Mouse (Mus musculus) heart, postnatal 0 days (tissue): Measurements from ENCODE around the gene Oaf.

Experiments used
- CTCF ChIP-seq: IDR thresholded peaks from 2 replicates; pipeline ENCODE4 v1.5.1; 2016; ENCODE audit warnings: antibody characterized with exemption, control low read depth, low read depth
- EP300 ChIP-seq: IDR thresholded peaks from 2 replicates; pipeline ENCODE4 v1.6.1; 2016; ENCODE audit warnings: antibody characterized with exemption, low read depth

DNA sequence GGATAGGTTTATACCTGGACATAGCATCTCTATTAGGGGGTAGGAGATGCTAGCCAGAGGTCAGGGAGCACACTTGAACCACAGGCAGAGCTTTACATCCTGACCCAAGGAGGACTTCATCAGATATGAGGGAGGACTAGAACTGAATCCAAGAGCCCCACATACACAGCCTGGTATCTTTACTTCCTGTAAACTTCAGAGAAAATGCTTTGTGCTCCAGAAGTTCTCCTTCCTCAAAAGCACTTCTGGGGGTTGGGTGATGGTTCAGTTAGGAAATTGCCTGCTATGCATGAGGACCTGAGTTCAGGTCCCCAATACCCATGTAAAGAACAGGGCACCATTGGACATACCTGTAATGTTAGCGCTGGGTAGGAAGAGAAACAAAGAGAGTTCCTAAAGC lies 6.2 kb downstream of the Oaf start:
- TF ChIP-seq CTCF = no peak
- no peak for TF ChIP-seq EP300
